Mouse (Mus musculus) kidney, postnatal 0 days (tissue): ENCODE results near the gene Npas2. TPM values are rescaled to one million over a fixed set of nuclear protein-coding genes. Genes with fewer than 3 reads are reported as not detected.

Experiments
- ATAC-seq: fragments of 200-750 bp; cut with Nextera tagmentation; replicated peaks from 2 replicates; pipeline ENCODE4 v1.8.0; 2017; ENCODE audit warnings: low read depth, moderate number of reproducible peaks, moderate TSS enrichment, moderate library complexity; ENCODE audit not compliant: low FRiP score
- DNase-seq: peaks from one replicate; pipeline ENCODE4 v3.0.0-alpha.2; 2016; ENCODE audit warnings: low spot score
- H3K27ac ChIP-seq: fragments of 300-500 bp; sonication (generic); 2 replicates; pipeline ENCODE4 v1.5.1; 2014; ENCODE audit warnings: mild to moderate bottlenecking
- H3K27me3 ChIP-seq: fragments of 300-500 bp; sonication (generic); 2 replicates; pipeline ENCODE4 v1.6.1; 2014; ENCODE audit warnings: low read length, mixed read lengths; ENCODE audit not compliant: insufficient read depth
- H3K36me3 ChIP-seq: fragments of 300-500 bp; sonication (generic); 2 replicates; pipeline ENCODE4 v1.6.1; 2014; ENCODE audit warnings: low read length, mixed read lengths; ENCODE audit not compliant: insufficient read depth
- H3K4me1 ChIP-seq: fragments of 300-500 bp; sonication (generic); replicated peaks from 2 replicates; pipeline ENCODE4 v1.6.1; 2014; ENCODE audit warnings: antibody characterized with exemption, low read length, mixed read lengths; ENCODE audit not compliant: insufficient read depth
- H3K4me2 ChIP-seq: fragments of 300-500 bp; sonication (generic); 2 replicates; pipeline ENCODE4 v1.6.1; 2014; ENCODE audit warnings: mild to moderate bottlenecking, low read length, moderate library complexity, mixed read lengths
- H3K4me3 ChIP-seq: fragments of 300-500 bp; sonication (generic); replicated peaks from 2 replicates; pipeline ENCODE4 v1.5.1; 2014; ENCODE audit warnings: low read depth, low read length
- H3K9ac ChIP-seq: fragments of 300-500 bp; sonication (generic); 2 replicates; pipeline ENCODE4 v1.6.1; 2014; ENCODE audit warnings: low read depth, low read length
- H3K9me3 ChIP-seq: fragments of 300-500 bp; sonication (generic); replicated peaks from 2 replicates; pipeline ENCODE4 v1.6.1; 2016; ENCODE audit warnings: low read length, inconsistent platforms, mixed read lengths
- CTCF ChIP-seq: IDR thresholded peaks from 2 replicates; pipeline ENCODE4 v1.5.1; 2016; ENCODE audit warnings: antibody characterized with exemption, low read depth, mild to moderate bottlenecking, moderate library complexity
- WGBS: fragments of 180-500 bp; shearing (Covaris S2); extraction: QIAGEN DNeasy Blood & Tissue Kit; methylation state at CpG from one replicate; pipeline ENCODE4 v1.1.7; 2014; 5-methylcytosine and 5-hydroxymethylcytosine counted together
- polyA plus RNA-seq: library from polyadenylated mRNA; unstranded; fragments of >200 nt; fragmentation: Nextera tagmentation; extraction: Ambion mirVana; gene quantifications from 2 replicates; pipeline ENCODE4 v1.2.1, GENCODE M21; 2015

The Npas2 gene
- polyA plus RNA-seq, 1 experiment from 2014 or later: 1.4 TPM

DNA sequence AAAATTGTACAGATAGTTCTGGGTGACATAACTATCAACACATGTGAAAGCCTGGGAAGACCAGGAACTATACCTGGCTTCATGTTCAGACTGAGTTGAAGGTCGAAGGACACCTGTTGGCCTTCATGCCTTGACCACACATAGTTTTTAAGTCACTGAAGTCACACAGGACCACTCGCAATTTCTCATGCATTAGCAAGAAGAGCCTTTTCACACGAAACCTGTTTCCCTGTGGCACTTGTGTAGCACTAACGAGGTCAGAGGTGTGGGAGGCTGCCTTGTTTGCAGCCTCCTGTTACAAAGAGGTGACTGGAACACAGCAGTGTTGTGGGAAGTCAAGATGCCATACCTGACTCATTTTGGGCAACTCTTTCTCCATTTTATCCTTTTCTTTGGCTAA is 179.8 kb downstream of the Npas2 start:
- WGBS: 55% methylated on average over 4 of the region's 4 CpGs
- no peak for TF ChIP-seq CTCF
- Histone ChIP-seq H3K27ac (no peak overlapping the region), H3K9ac (no peak overlapping the region), H3K27me3 (no peaks in the 10 kb centered on the region), H3K4me3 (no peak overlapping the region), H3K36me3 (peaks cover 43% of the 10 kb centered on the region), H3K4me2 (no peak overlapping the region), H3K4me1 (0 out of 2 replicates have a peak, but pooled peaks cover 6% of the 10 kb centered on the region), H3K9me3 (no peaks in the 10 kb centered on the region)
- no peak for DNase-seq
- ATAC-seq: no peak

DNA sequence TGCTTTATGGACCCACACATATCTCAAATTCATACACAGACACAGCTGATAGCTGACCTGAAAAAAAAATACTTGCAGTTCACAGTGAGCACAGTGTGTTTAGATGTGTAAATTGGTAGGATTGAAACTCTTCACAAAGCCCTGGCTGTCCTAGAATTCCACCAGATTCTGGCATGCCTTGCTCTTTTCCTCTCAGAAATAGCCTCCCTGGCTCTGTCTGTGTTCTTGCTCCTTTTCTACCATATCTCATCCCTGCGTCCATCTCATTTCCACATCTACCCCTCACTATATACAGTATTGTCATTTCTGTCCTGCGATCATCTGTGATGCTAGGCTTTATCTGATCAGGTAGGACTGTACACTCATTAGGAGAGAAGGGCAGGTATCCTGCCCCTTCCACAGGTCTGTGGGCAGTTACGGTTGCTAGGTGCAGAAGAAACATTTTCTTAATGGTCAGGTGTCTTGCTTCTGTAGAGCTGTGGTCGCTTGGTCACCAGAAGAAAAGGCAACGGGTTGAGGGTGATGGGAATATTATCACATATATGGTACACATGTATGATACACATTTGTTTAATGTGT is 180.8 kb downstream of the Npas2 start:
- Histone ChIP-seq H3K4me3 (no peak overlapping the region), H3K36me3 (peaks cover 43% of the 10 kb centered on the region), H3K9ac (no peak overlapping the region), H3K27me3 (no peaks in the 10 kb centered on the region), H3K27ac (no peak overlapping the region), H3K4me1 (peaks cover 2% of the 10 kb centered on the region; the same call in 1 of the 2 replicates), H3K4me2 (no peak overlapping the region), H3K9me3 (no peaks in the 10 kb centered on the region)
- ATAC-seq (no peak), DNase-seq (no peak)
- WGBS: 86% methylated on average over 5 of the region's 5 CpGs
- no peak for TF ChIP-seq CTCF

DNA sequence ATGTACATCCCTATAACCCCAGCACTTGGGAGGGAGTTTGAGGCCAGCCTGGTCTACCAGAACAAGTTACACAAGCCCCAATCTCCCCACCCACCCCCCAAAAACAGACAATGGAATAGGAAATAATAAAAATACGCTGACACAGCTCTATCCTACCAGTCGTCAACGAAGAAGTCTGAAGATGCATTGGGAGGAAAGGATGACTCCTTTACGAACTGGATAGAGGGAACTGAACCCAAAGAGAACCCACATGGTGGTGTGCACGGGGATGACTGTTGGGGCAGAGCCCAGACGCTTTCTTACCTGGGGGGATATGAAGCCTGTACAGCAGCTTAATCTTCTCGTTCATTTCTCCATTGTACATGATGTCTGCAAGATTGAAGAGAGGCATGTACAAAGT is 182.6 kb downstream of the Npas2 start:
- no peaks in the 10 kb centered on the region; the same call in 1 of the 2 replicates for H3K4me1 ChIP-seq
- ATAC-seq (no peak), DNase-seq (no peak)
- no peaks in the 10 kb centered on the region for H3K9me3 ChIP-seq
- H3K36me3 ChIP-seq: peaks cover 30% of the 10 kb centered on the region
- no peaks in the 10 kb centered on the region for H3K27me3 ChIP-seq
- H3K4me2 ChIP-seq: no peak overlapping the region
- 78% methylated on average over 7 of the region's 7 CpGs for WGBS
- no peak for TF ChIP-seq CTCF
- H3K4me3 ChIP-seq: no peak overlapping the region
- no peak overlapping the region for H3K27ac ChIP-seq
- no peak overlapping the region for H3K9ac ChIP-seq

DNA sequence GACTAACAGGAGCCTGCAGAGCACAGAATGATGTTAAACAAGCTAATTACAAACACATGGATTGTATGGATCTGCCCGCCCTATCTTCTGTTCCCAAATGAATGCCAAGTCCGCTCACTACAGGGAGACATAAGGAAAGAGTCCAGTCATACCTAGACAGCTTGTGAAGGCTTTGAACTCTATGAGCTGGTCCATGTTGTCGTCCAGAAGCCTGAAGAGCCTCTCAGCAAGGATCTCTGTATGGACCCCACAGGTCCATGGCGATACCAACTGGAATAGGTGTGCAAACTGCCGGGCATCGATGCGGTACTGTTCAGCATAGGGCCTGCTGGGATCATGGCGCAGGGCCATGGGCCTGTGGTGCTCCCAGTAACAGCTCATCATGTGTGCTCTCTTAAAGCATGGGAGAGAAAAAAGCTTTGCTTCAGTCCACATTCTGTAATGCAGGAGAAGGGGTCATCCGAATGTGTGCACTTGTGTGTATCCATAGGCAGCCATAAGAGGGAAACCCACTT is 183.3 kb downstream of the Npas2 start:
- Histone ChIP-seq H3K4me3 (no peak overlapping the region), H3K27ac (no peak overlapping the region), H3K9me3 (no peaks in the 10 kb centered on the region), H3K36me3 (peaks cover 23% of the 10 kb centered on the region; the same call in 1 of the 2 replicates), H3K9ac (no peak overlapping the region), H3K4me1 (no peaks in the 10 kb centered on the region; the same call in 1 of the 2 replicates), H3K27me3 (no peaks in the 10 kb centered on the region), H3K4me2 (no peak overlapping the region)
- WGBS: 98% methylated on average over 9 of the region's 9 CpGs
- no peak for TF ChIP-seq CTCF
- DNase-seq (no peak), ATAC-seq (0 out of 2 replicates have a peak, but pooled peaks have one; percentile 27)

DNA sequence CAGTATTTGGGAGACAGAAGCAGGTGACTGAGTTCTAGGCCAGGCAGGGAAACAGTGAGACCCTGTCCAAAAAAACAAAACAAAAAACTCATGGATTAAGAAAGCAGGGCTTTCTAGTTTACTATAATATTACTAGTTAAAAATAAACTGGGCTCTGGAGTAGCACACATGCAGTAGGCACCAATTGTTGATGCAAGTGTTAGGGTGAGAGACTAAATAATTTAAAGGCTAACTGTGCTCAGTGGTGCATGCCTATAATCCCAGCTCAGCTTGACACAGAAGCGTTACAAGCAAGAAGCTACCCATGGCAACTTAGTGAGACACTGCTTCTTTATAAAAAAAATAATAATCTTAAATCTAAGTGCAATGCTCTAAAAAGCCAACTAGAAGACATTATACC is 185.0 kb downstream of the Npas2 start:
- Histone ChIP-seq H3K9me3 (no peaks in the 10 kb centered on the region), H3K27ac (no peak overlapping the region), H3K9ac (no peak overlapping the region), H3K4me3 (no peak overlapping the region), H3K27me3 (no peaks in the 10 kb centered on the region), H3K4me1 (no peaks in the 10 kb centered on the region; the same call in 1 of the 2 replicates), H3K36me3 (peaks cover 7% of the 10 kb centered on the region; the same call in 1 of the 2 replicates), H3K4me2 (no peak overlapping the region)
- DNase-seq (no peak), ATAC-seq (no peak; the same call in 1 of the 2 replicates)
- no peak for TF ChIP-seq CTCF
- 47% methylated on average over 1 of the region's 1 CpGs for WGBS

DNA sequence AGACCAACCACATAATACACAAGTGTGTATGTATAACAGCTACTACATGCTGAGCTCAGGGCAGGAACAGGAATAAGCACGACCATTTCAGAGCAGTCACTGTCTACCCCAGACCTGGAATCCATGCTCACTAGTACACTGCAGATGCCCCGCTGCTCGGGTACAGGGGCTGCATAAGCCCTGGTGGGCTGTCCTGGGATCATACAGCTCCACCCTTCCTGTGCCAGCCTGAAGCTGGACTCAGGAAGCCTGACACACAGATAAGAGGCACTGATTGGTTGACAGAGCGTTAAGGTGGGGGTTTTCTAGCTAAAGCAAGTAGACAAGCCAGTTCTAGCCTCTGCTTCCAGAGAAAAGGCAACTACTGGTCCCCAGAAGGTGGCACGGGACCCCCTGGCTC is 185.5 kb downstream of the Npas2 start:
- Histone ChIP-seq H3K9me3 (no peaks in the 10 kb centered on the region), H3K36me3 (0 out of 2 replicates have a peak, but pooled peaks cover 2% of the 10 kb centered on the region), H3K4me3 (no peak overlapping the region), H3K27me3 (no peaks in the 10 kb centered on the region), H3K27ac (peak overlapping the region; percentile 22; the same call in 1 of the 2 replicates), H3K4me1 (no peaks in the 10 kb centered on the region; the same call in 1 of the 2 replicates), H3K9ac (no peak overlapping the region), H3K4me2 (no peak overlapping the region)
- no peak for DNase-seq
- no peak for TF ChIP-seq CTCF
- 58% methylated on average over 5 of the region's 5 CpGs for WGBS
- ATAC-seq: 0 out of 2 replicates have a peak, but pooled peaks have one; percentile 14
